Mouse (Mus musculus) heart, embryonic 12.5 days (tissue): ENCODE data around the gene Zfp853. TPM values are rescaled to one million over a fixed set of nuclear protein-coding genes. Genes with fewer than 3 reads are reported as not detected.
A peak's percentile ranks its signal among the peaks of the same experiment; 100 is the strongest.

Source experiments
- ATAC-seq: fragments of 200-750 bp; cut with Nextera tagmentation; 2 replicates; pipeline ENCODE4 v1.8.0; 2017; ENCODE audit warnings: moderate TSS enrichment, moderate library complexity; ENCODE audit not compliant: insufficient number of reproducible peaks, low FRiP score
- H3K27ac ChIP-seq: fragments of 300-500 bp; sonication (generic); 2 replicates; pipeline ENCODE4 v1.5.1; 2016; ENCODE audit warnings: mild to moderate bottlenecking, moderate library complexity; ENCODE audit not compliant: poor library complexity, severe bottlenecking
- H3K27me3 ChIP-seq: fragments of 300-500 bp; sonication (generic); replicated peaks from 2 replicates; pipeline ENCODE4 v1.6.1; 2016; ENCODE audit warnings: mild to moderate bottlenecking, moderate library complexity
- H3K36me3 ChIP-seq: fragments of 300-500 bp; sonication (generic); 2 replicates; pipeline ENCODE4 v1.6.1; 2016; ENCODE audit warnings: mild to moderate bottlenecking, moderate library complexity
- H3K4me1 ChIP-seq: fragments of 300-500 bp; sonication (generic); replicated peaks from 2 replicates; pipeline ENCODE4 v1.6.1; 2016; ENCODE audit warnings: mild to moderate bottlenecking
- H3K4me2 ChIP-seq: fragments of 300-500 bp; sonication (generic); 2 replicates; pipeline ENCODE4 v1.6.1; 2016; ENCODE audit warnings: mild to moderate bottlenecking, moderate library complexity
- H3K4me3 ChIP-seq: fragments of 300-500 bp; sonication (generic); 2 replicates; pipeline ENCODE4 v1.5.1; 2016; ENCODE audit warnings: mild to moderate bottlenecking
- H3K9ac ChIP-seq: fragments of 300-500 bp; sonication (generic); 2 replicates; pipeline ENCODE4 v1.6.1; 2016; ENCODE audit warnings: mild to moderate bottlenecking, moderate library complexity
- H3K9me3 ChIP-seq: fragments of 300-500 bp; sonication (generic); replicated peaks from 2 replicates; pipeline ENCODE4 v1.6.1; 2016; ENCODE audit warnings: mild to moderate bottlenecking, moderate library complexity
- WGBS: fragments of 180-500 bp; shearing (Covaris S2); methylation state at CpG from one replicate; pipeline ENCODE4 v1.1.7; 2016; 5-methylcytosine and 5-hydroxymethylcytosine counted together
- polyA plus RNA-seq: library from polyadenylated mRNA; unstranded; fragments of >200 nt; fragmentation: Nextera tagmentation; extraction: Ambion mirVana; gene quantifications from 2 replicates; pipeline ENCODE4 v1.2.1, GENCODE M21; 2016

Zfp853 gene
- polyA plus RNA-seq, 1 experiment from 2014 or later = not detected

GRCm38 (mm10) chr5:143270151-143270519 is 23.3 kb downstream of the Zfp853 start:
- peak; percentile 19; the same call in 1 of the 2 replicates for ATAC-seq
- Histone ChIP-seq H3K4me3 (peak overlapping the region; percentile 95), H3K27me3 (peaks cover 15% of the 10 kb centered on the region), H3K9me3 (no peaks in the 10 kb centered on the region), H3K9ac (peak overlapping the region; percentile 94), H3K4me2 (peak overlapping the region; percentile 86), H3K36me3 (no peaks in the 10 kb centered on the region), H3K27ac (0 out of 2 replicates have a peak overlapping the region, but pooled peaks have one; percentile 71), H3K4me1 (peaks cover 31% of the 10 kb centered on the region)
- 7% methylated on average over 12 of the region's 12 CpGs for WGBS

GRCm38 (mm10) chr5:143269363-143270150 is 23.9 kb downstream of the Zfp853 start, which contains the start of gene Zfp316:
Gene Zfp316 (minus strand): TSS chr5:143270022.
- H3K36me3 ChIP-seq = peaks cover 2% of the 10 kb centered on the region; the same call in 1 of the 2 replicates
- peak within 1 kb of the TSS; percentile 95 for H3K4me3 ChIP-seq
- ATAC-seq = peak; percentile 80
- H3K9ac ChIP-seq = peak within 1 kb of the TSS; percentile 94
- H3K27me3 ChIP-seq = peaks cover 9% of the 10 kb centered on the region
- no peaks in the 10 kb centered on the region for H3K9me3 ChIP-seq
- peaks cover 36% of the 10 kb centered on the region for H3K4me1 ChIP-seq
- H3K27ac ChIP-seq = peak within 1 kb of the TSS; percentile 71
- WGBS = under 1% methylated on average over 78 of the region's 79 CpGs
- H3K4me2 ChIP-seq = peak within 1 kb of the TSS; percentile 86

- no peak for ATAC-seq
- H3K27ac ChIP-seq = no peak overlapping the region
Measured at GRCm38 (mm10) chr5:143268985-143269362, 24.4 kb downstream of the Zfp853 start.

GRCm38 (mm10) chr5:143266794-143267193 is 26.6 kb downstream of the Zfp853 start:
- 82% methylated on average over 6 of the region's 6 CpGs for WGBS
- no peak for ATAC-seq
- no peaks in the 10 kb centered on the region for H3K9me3 ChIP-seq
- H3K4me3 ChIP-seq = no peak overlapping the region
- peaks cover 8% of the 10 kb centered on the region; the same call in 1 of the 2 replicates for H3K27me3 ChIP-seq
- peaks cover 37% of the 10 kb centered on the region for H3K4me1 ChIP-seq
- H3K4me2 ChIP-seq = no peak overlapping the region
- no peak overlapping the region for H3K9ac ChIP-seq
- peaks cover 30% of the 10 kb centered on the region for H3K36me3 ChIP-seq
- no peak overlapping the region for H3K27ac ChIP-seq

More at GRCm38 (mm10) chr5:143268985-143269362, 24.4 kb downstream of the Zfp853 start:
- Histone ChIP-seq H3K4me3 (peak overlapping the region; percentile 95), H3K4me1 (peaks cover 37% of the 10 kb centered on the region), H3K27me3 (peaks cover 3% of the 10 kb centered on the region; the same call in 1 of the 2 replicates), H3K9ac (peak overlapping the region; percentile 94), H3K9me3 (no peaks in the 10 kb centered on the region), H3K4me2 (peak overlapping the region; percentile 86), H3K36me3 (peaks cover 8% of the 10 kb centered on the region)
- WGBS = 29% methylated on average over 8 of the region's 8 CpGs

- 64% methylated on average over 1 of the region's 1 CpGs for WGBS
- peaks cover 8% of the 10 kb centered on the region; the same call in 1 of the 2 replicates for H3K27me3 ChIP-seq
- no peaks in the 10 kb centered on the region for H3K9me3 ChIP-seq
- H3K9ac ChIP-seq = no peak overlapping the region
- no peak overlapping the region for H3K4me3 ChIP-seq
- peaks cover 37% of the 10 kb centered on the region for H3K36me3 ChIP-seq
- no peak overlapping the region for H3K4me2 ChIP-seq
- no peak for ATAC-seq
- no peak overlapping the region for H3K27ac ChIP-seq
- peaks cover 27% of the 10 kb centered on the region for H3K4me1 ChIP-seq
Measured at GRCm38 (mm10) chr5:143265409-143265808, 28.0 kb downstream of the Zfp853 start.

- Histone ChIP-seq H3K27ac (no peak overlapping the region), H3K27me3 (peaks cover 11% of the 10 kb centered on the region; the same call in 1 of the 2 replicates), H3K4me1 (peaks cover 24% of the 10 kb centered on the region), H3K4me3 (no peak overlapping the region), H3K36me3 (peaks cover 44% of the 10 kb centered on the region), H3K4me2 (no peak overlapping the region), H3K9me3 (no peaks in the 10 kb centered on the region), H3K9ac (no peak overlapping the region)
- WGBS = 80% methylated on average over 10 of the region's 10 CpGs
- no peak for ATAC-seq
Measured at GRCm38 (mm10) chr5:143264689-143265088, 28.7 kb downstream of the Zfp853 start.

GRCm38 (mm10) chr5:143261636-143262035 is 31.8 kb downstream of the Zfp853 start:
- ATAC-seq = no peak
- H3K9ac ChIP-seq = no peak overlapping the region
- no peak overlapping the region for H3K27ac ChIP-seq
- no peaks in the 10 kb centered on the region for H3K9me3 ChIP-seq
- H3K4me3 ChIP-seq = no peak overlapping the region
- H3K36me3 ChIP-seq = peaks cover 58% of the 10 kb centered on the region
- 80% methylated on average over 8 of the region's 8 CpGs for WGBS
- H3K4me1 ChIP-seq = peaks cover 12% of the 10 kb centered on the region
- H3K27me3 ChIP-seq = peaks cover 36% of the 10 kb centered on the region
- no peak overlapping the region for H3K4me2 ChIP-seq

- Histone ChIP-seq H3K36me3 (peaks cover 29% of the 10 kb centered on the region), H3K4me1 (peaks cover 24% of the 10 kb centered on the region), H3K27ac (no peak overlapping the region), H3K4me3 (no peak overlapping the region), H3K9me3 (no peaks in the 10 kb centered on the region), H3K4me2 (no peak overlapping the region), H3K27me3 (peaks cover 87% of the 10 kb centered on the region), H3K9ac (no peak overlapping the region)
- no peak for ATAC-seq
- 81% methylated on average over 5 of the region's 5 CpGs for WGBS
Measured at GRCm38 (mm10) chr5:143255802-143256201, 37.6 kb downstream of the Zfp853 start.

GRCm38 (mm10) chr5:143255131-143255519 is 38.3 kb downstream of the Zfp853 start:
- no peak overlapping the region for H3K27ac ChIP-seq
- 12% methylated on average over 24 of the region's 24 CpGs for WGBS
- H3K4me3 ChIP-seq = peak overlapping the region; percentile 47
- H3K36me3 ChIP-seq = peaks cover 23% of the 10 kb centered on the region
- H3K4me2 ChIP-seq = peak overlapping the region; percentile 90
- no peak overlapping the region for H3K9ac ChIP-seq
- no peaks in the 10 kb centered on the region for H3K9me3 ChIP-seq
- peaks cover 24% of the 10 kb centered on the region for H3K4me1 ChIP-seq
- no peak for ATAC-seq
- peaks cover 92% of the 10 kb centered on the region for H3K27me3 ChIP-seq

- Histone ChIP-seq H3K9ac (no peak overlapping the region), H3K4me1 (peaks cover 24% of the 10 kb centered on the region), H3K36me3 (peaks cover 18% of the 10 kb centered on the region), H3K4me3 (peak overlapping the region; percentile 47), H3K9me3 (no peaks in the 10 kb centered on the region), H3K27me3 (peaks cover 94% of the 10 kb centered on the region), H3K4me2 (peak overlapping the region; percentile 90), H3K27ac (no peak overlapping the region)
- 9% methylated on average over 66 of the region's 66 CpGs for WGBS
- 0 out of 2 replicates have a peak, but pooled peaks have one; percentile 33 for ATAC-seq
Measured at GRCm38 (mm10) chr5:143254487-143255130, 38.8 kb downstream of the Zfp853 start.

- Histone ChIP-seq H3K27me3 (peaks cover 98% of the 10 kb centered on the region), H3K4me3 (peak overlapping the region; percentile 47), H3K36me3 (peaks cover 14% of the 10 kb centered on the region; the same call in 1 of the 2 replicates), H3K9ac (peak overlapping the region; percentile 44), H3K4me2 (peak overlapping the region; percentile 90), H3K4me1 (peaks cover 24% of the 10 kb centered on the region), H3K27ac (no peak overlapping the region), H3K9me3 (no peaks in the 10 kb centered on the region)
- 5% methylated on average over 81 of the region's 81 CpGs for WGBS
- ATAC-seq = no peak
Measured at GRCm38 (mm10) chr5:143253881-143254486, 39.4 kb downstream of the Zfp853 start.
